Mouse (Mus musculus): ENCODE results near the gene Enoph1. TPM values are rescaled to one million over a fixed set of nuclear protein-coding genes. Genes with fewer than 3 reads are reported as not detected.
A peak's percentile ranks its signal among the peaks of the same experiment; 100 is the strongest.

The Enoph1 gene
- polyA plus RNA-seq, 1 experiment = 78.2 TPM

DNA sequence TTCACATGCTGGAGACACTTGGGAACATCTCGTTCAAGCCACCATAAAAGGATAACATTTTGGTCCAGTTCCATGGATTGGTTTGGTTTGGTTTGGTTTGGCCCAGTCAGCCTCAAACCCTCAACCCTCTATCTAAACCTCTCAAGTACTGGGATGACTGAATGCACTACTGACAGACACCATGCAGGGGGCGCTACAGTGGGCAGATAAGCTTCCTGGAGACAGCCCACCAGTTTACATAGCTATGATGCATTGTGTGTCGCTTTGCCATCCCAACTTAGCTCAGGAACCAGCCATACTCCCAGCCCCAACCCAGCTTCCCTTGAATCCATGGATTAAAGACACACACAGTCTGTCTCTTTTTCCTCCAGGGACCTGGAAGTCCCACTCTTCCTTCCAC, 31.3 kb upstream of the Enoph1 start:
- TF ChIP-seq CTCF (IDR thresholded peaks at IDR 0.05; ENCODE audit: extremely low read depth, insufficient read depth, low read length) (no peak), POLR2A (IDR thresholded peaks at IDR 0.05; ENCODE audit: extremely low read depth, insufficient read depth, low read length) (no peak)
- Histone ChIP-seq H3K4me3 (ENCODE audit: insufficient read depth, low read length) (no peak overlapping the region), H3K4me1 (ENCODE audit: control insufficient read depth, insufficient read depth, low read length) (no peaks in the 10 kb centered on the region), H3K27ac (ENCODE audit: insufficient read depth, low read length) (no peak overlapping the region)

GRCm38 (mm10) chr5:100012599-100012998, 27.2 kb upstream of the Enoph1 start:
- no peak overlapping the region for H3K27ac ChIP-seq (ENCODE audit: insufficient read depth, low read length)
- TF ChIP-seq CTCF (IDR thresholded peaks at IDR 0.05; ENCODE audit: extremely low read depth, insufficient read depth, low read length) = no peak
- no peak for TF ChIP-seq POLR2A (IDR thresholded peaks at IDR 0.05; ENCODE audit: extremely low read depth, insufficient read depth, low read length)
- no peak overlapping the region for H3K4me3 ChIP-seq (ENCODE audit: insufficient read depth, low read length)
- H3K4me1 ChIP-seq (ENCODE audit: control insufficient read depth, insufficient read depth, low read length) = no peaks in the 10 kb centered on the region

DNA sequence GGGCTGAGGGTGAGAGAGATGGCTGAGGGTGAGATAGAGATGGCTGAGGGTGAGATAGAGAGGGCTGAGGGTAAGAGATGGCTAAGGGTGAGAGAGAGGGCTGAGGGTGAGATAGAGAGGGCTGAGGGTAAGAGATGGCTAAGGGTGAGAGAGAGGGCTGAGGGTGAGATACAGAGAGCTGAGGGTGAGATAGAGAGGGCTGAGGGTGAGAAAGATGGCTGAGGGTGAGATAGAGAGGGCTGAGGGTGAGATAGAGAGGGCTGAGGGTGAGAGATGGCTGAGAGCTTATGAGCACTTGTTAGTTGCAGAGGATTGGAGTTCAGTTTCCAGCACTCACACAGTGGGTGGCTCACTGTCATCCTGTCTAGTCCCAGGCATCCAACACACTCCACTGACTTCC, 19.7 kb upstream of the Enoph1 start:
- no peak overlapping the region for H3K27ac ChIP-seq (ENCODE audit: insufficient read depth, low read length)

DNA sequence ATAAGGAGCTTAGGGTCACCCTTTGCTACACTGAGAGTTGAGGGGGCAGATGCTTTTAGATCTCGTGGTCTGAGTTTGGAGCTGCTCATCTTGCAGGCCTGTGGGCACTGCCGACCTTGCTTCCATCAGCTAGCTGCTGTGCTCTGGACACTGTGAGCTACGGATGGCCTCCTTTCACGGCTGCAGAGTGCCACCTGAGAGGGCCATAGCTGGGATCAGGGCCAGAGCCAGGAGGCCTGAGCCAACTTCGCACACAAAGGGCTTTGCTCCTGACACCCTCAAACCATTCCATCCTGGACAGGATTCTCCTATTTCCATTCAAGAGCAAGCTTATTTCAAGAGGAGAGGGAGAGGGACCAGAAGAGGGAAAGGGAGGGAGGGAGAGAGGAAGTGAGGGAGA, 15.4 kb upstream of the Enoph1 start:
- no peaks in the 10 kb centered on the region for H3K4me1 ChIP-seq (ENCODE audit: control insufficient read depth, insufficient read depth, low read length)
- H3K27ac ChIP-seq (ENCODE audit: insufficient read depth, low read length) = no peak overlapping the region
- no peak overlapping the region for H3K4me3 ChIP-seq (ENCODE audit: insufficient read depth, low read length)
- TF ChIP-seq CTCF (IDR thresholded peaks at IDR 0.05; ENCODE audit: extremely low read depth, insufficient read depth, low read length) = no peak
- TF ChIP-seq POLR2A (IDR thresholded peaks at IDR 0.05; ENCODE audit: extremely low read depth, insufficient read depth, low read length) = no peak

More for the DNA sequence above, 19.7 kb upstream of the Enoph1 start:
- H3K4me1 ChIP-seq (ENCODE audit: control insufficient read depth, insufficient read depth, low read length) = no peaks in the 10 kb centered on the region
- TF ChIP-seq CTCF (IDR thresholded peaks at IDR 0.05; ENCODE audit: extremely low read depth, insufficient read depth, low read length) (no peak), POLR2A (IDR thresholded peaks at IDR 0.05; ENCODE audit: extremely low read depth, insufficient read depth, low read length) (no peak)
- H3K4me3 ChIP-seq (ENCODE audit: insufficient read depth, low read length) = no peak overlapping the region

GRCm38 (mm10) chr5:100024868-100025267, 14.9 kb upstream of the Enoph1 start:
- Histone ChIP-seq H3K27ac (ENCODE audit: insufficient read depth, low read length) (no peak overlapping the region), H3K4me3 (ENCODE audit: insufficient read depth, low read length) (no peak overlapping the region), H3K4me1 (ENCODE audit: control insufficient read depth, insufficient read depth, low read length) (no peaks in the 10 kb centered on the region)
- TF ChIP-seq CTCF (IDR thresholded peaks at IDR 0.05; ENCODE audit: extremely low read depth, insufficient read depth, low read length) (no peak), POLR2A (IDR thresholded peaks at IDR 0.05; ENCODE audit: extremely low read depth, insufficient read depth, low read length) (no peak)

GRCm38 (mm10) chr5:100030069-100030468, 9.7 kb upstream of the Enoph1 start:
- Histone ChIP-seq H3K4me3 (ENCODE audit: insufficient read depth, low read length) (no peak overlapping the region), H3K4me1 (ENCODE audit: control insufficient read depth, insufficient read depth, low read length) (peaks cover 4% of the 10 kb centered on the region; the same call in 1 of the 2 replicates), H3K27ac (ENCODE audit: insufficient read depth, low read length) (no peak overlapping the region)
- no peak for TF ChIP-seq CTCF (IDR thresholded peaks at IDR 0.05; ENCODE audit: extremely low read depth, insufficient read depth, low read length)
- no peak for TF ChIP-seq POLR2A (IDR thresholded peaks at IDR 0.05; ENCODE audit: extremely low read depth, insufficient read depth, low read length)

GRCm38 (mm10) chr5:100032107-100032506, 7.7 kb upstream of the Enoph1 start:
- H3K4me3 ChIP-seq (ENCODE audit: insufficient read depth, low read length) = no peak overlapping the region
- H3K4me1 ChIP-seq (ENCODE audit: control insufficient read depth, insufficient read depth, low read length) = peaks cover 4% of the 10 kb centered on the region; the same call in 1 of the 2 replicates
- no peak overlapping the region for H3K27ac ChIP-seq (ENCODE audit: insufficient read depth, low read length)
- no peak for TF ChIP-seq CTCF (IDR thresholded peaks at IDR 0.05; ENCODE audit: extremely low read depth, insufficient read depth, low read length)
- TF ChIP-seq POLR2A (IDR thresholded peaks at IDR 0.05; ENCODE audit: extremely low read depth, insufficient read depth, low read length) = no peak

GRCm38 (mm10) chr5:100032646-100033045, 7.1 kb upstream of the Enoph1 start:
- TF ChIP-seq CTCF (IDR thresholded peaks at IDR 0.05; ENCODE audit: extremely low read depth, insufficient read depth, low read length) = no peak
- no peak for TF ChIP-seq POLR2A (IDR thresholded peaks at IDR 0.05; ENCODE audit: extremely low read depth, insufficient read depth, low read length)
- Histone ChIP-seq H3K4me3 (ENCODE audit: insufficient read depth, low read length) (no peak overlapping the region), H3K27ac (ENCODE audit: insufficient read depth, low read length) (no peak overlapping the region), H3K4me1 (ENCODE audit: control insufficient read depth, insufficient read depth, low read length) (peaks cover 4% of the 10 kb centered on the region; the same call in 1 of the 2 replicates)

DNA sequence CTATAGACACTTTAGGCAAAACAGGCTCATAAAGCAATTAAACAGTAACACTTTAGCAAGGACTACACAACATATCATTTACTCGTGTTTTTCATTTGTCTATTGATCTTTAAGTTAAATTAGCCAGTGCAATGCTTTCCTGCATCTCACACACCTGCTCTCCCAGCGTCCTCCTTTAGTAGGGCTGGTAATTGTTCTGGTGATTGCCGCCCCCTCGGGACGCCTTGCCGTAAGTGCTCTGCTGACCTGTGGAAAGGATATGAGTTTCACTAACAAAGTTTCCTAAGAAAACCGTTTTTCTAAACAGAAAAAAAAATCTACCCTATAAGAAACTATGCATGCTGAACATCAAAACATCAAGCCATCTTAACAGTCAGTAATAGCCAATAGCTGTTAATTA, 3.8 kb upstream of the Enoph1 start:
- no peak overlapping the region for H3K4me3 ChIP-seq (ENCODE audit: insufficient read depth, low read length)

GRCm38 (mm10) chr5:100036681-100037080, 3.1 kb upstream of the Enoph1 start:
- H3K27ac ChIP-seq (ENCODE audit: insufficient read depth, low read length) = no peak overlapping the region
- TF ChIP-seq CTCF (IDR thresholded peaks at IDR 0.05; ENCODE audit: extremely low read depth, insufficient read depth, low read length) (no peak), POLR2A (IDR thresholded peaks at IDR 0.05; ENCODE audit: extremely low read depth, insufficient read depth, low read length) (no peak)
- H3K4me1 ChIP-seq (ENCODE audit: control insufficient read depth, insufficient read depth, low read length) = peaks cover 4% of the 10 kb centered on the region; the same call in 1 of the 2 replicates
- H3K4me3 ChIP-seq (ENCODE audit: insufficient read depth, low read length) = 0 out of 2 replicates have a peak overlapping the region, but pooled peaks have one; percentile 23

More for the DNA sequence above, 3.8 kb upstream of the Enoph1 start:
- Histone ChIP-seq H3K4me1 (ENCODE audit: control insufficient read depth, insufficient read depth, low read length) (peaks cover 4% of the 10 kb centered on the region; the same call in 1 of the 2 replicates), H3K27ac (ENCODE audit: insufficient read depth, low read length) (no peak overlapping the region)
- TF ChIP-seq POLR2A (IDR thresholded peaks at IDR 0.05; ENCODE audit: extremely low read depth, insufficient read depth, low read length) (no peak), CTCF (IDR thresholded peaks at IDR 0.05; ENCODE audit: extremely low read depth, insufficient read depth, low read length) (no peak)
